Comparison of ENCODE assay signal across 8 mouse cellular contexts in genomic region chr3:52196047-52196935, GRCm38 (mm10).
DNase-seq lines count a peak whose midpoint lies in the region; ATAC-seq and TF ChIP-seq lines count a peak whose summit lies in the region.

No protein-coding gene starts in this region.

- no peak overlapping the region for H3K27ac ChIP-seq in MEL (ENCODE audit: control insufficient read depth, low read depth, low read length)
- peak overlapping the region; percentile 79 for H3K27ac ChIP-seq in forebrain, postnatal 0 days (ENCODE audit: low read depth, low read length)
- H3K27ac ChIP-seq in hindbrain, embryonic 10.5 days = peak overlapping the region; percentile 97

- peaks cover 0 to 1% of the 10 kb centered on the region in 2 experiments; a peak in 1 of 4 replicates for H3K27me3 ChIP-seq in MEL (ENCODE audit: control insufficient read depth in 1 of 2, insufficient read depth in 2 of 2, low read length in 2 of 2)
- no peaks in the 10 kb centered on the region for H3K27me3 ChIP-seq in forebrain, postnatal 0 days (ENCODE audit: insufficient read depth, low read length)
- peaks cover 18% of the 10 kb centered on the region for H3K27me3 ChIP-seq in hindbrain, embryonic 10.5 days (ENCODE audit: insufficient read depth, poor library complexity, severe bottlenecking)

- no peak for TF ChIP-seq POLR2A in MEL (IDR thresholded peaks at IDR 0.05; ENCODE audit: control insufficient read depth in 1 of 2, insufficient read depth in 1 of 2, low read depth in 1 of 2, low read length in 2 of 2, poor library complexity in 1 of 2)

- TF ChIP-seq EP300 in MEL (IDR thresholded peaks at IDR 0.05; ENCODE audit: low read depth in 1 of 2, low read length in 2 of 2) = no peak

- peak overlapping the region; percentile 88 for H3K4me2 ChIP-seq in forebrain, postnatal 0 days (ENCODE audit: low read depth)

- H3K9ac ChIP-seq in MEL (ENCODE audit: control insufficient read depth, low read depth, low read length, poor library complexity, severe bottlenecking) = peak overlapping the region; percentile 26; the same call in 1 of the 2 replicates
- peak overlapping the region; percentile 74 for H3K9ac ChIP-seq in forebrain, postnatal 0 days

- no peaks in the 10 kb centered on the region for H3K9me3 ChIP-seq in MEL (replicated peaks; ENCODE audit: insufficient read depth, low read length)
- H3K9me3 ChIP-seq in forebrain, postnatal 0 days (ENCODE audit: low read length) = no peaks in the 10 kb centered on the region
- H3K9me3 ChIP-seq in hindbrain, embryonic 10.5 days = no peaks in the 10 kb centered on the region

- H3K4me3 ChIP-seq in MEL (ENCODE audit: control insufficient read depth in 1 of 2, insufficient read depth in 1 of 2, low read depth in 2 of 2, low read length in 2 of 2) = peak overlapping the region; percentile 42 to 48; a peak in 3 of 4 replicates
- peak overlapping the region; percentile 43 for H3K4me3 ChIP-seq in forebrain, postnatal 0 days (ENCODE audit: low read depth, low read length)
- H3K4me3 ChIP-seq in hindbrain, embryonic 10.5 days = peak overlapping the region; percentile 57

- peak; percentile 69 for DNase-seq in MEL (ENCODE audit: low read depth, low spot score)
- peak; percentile 76 for DNase-seq in cerebellum, adult 11-12 months
- peak; percentile 95 for DNase-seq in forebrain, postnatal 0 days
- DNase-seq in hindbrain, embryonic 10.5 days (ENCODE audit: low spot score) = peak; percentile 91
- peak; percentile 64 to 85 for DNase-seq in layer of hippocampus, postnatal 25 days (ENCODE audit: extremely low spot score in 1 of 2, low spot score in 1 of 2)
- peak; percentile 86 for DNase-seq in lung, postnatal 14 days
- DNase-seq in ovary, postnatal 14 days (ENCODE audit: low spot score) = peak; percentile 77
- peak; percentile 77 for DNase-seq in thymus, postnatal 14 days

- peaks cover 6 to 25% of the 10 kb centered on the region in 2 experiments; a peak in 3 of 4 replicates for H3K4me1 ChIP-seq in MEL (ENCODE audit: control insufficient read depth in 1 of 2, insufficient read depth in 2 of 2, low read length in 2 of 2)
- peaks cover 21% of the 10 kb centered on the region for H3K4me1 ChIP-seq in forebrain, postnatal 0 days (ENCODE audit: insufficient read depth)
- H3K4me1 ChIP-seq in hindbrain, embryonic 10.5 days (replicated peaks) = peaks cover 30% of the 10 kb centered on the region

- peaks cover 0 to 17% of the 10 kb centered on the region in 2 experiments; a peak in 2 of 4 replicates for H3K36me3 ChIP-seq in MEL (ENCODE audit: control insufficient read depth in 1 of 2, insufficient read depth in 2 of 2, low read length in 2 of 2)
- no peaks in the 10 kb centered on the region for H3K36me3 ChIP-seq in forebrain, postnatal 0 days (ENCODE audit: insufficient read depth)
- H3K36me3 ChIP-seq in hindbrain, embryonic 10.5 days = no peaks in the 10 kb centered on the region

- peak; percentile 77 for TF ChIP-seq RAD21 in MEL (IDR thresholded peaks at IDR 0.05; ENCODE audit: low read depth, low read length)

- no peaks in the 10 kb centered on the region for H3K79me2 ChIP-seq in MEL (ENCODE audit: control insufficient read depth, insufficient read depth, low read length, poor library complexity)

- peak; percentile 62 to 96 (median 75) for TF ChIP-seq CTCF in MEL (IDR thresholded peaks at IDR 0.05 in 2 of 3, conservative IDR thresholded peaks at IDR 0.05 in 1 of 3; ENCODE audit: control insufficient read depth in 1 of 3, insufficient read depth in 1 of 3, low read depth in 2 of 3, low read length in 3 of 3, poor library complexity in 1 of 3, severe bottlenecking in 1 of 3)
- peak; percentile 91 for TF ChIP-seq CTCF in forebrain, postnatal 0 days (IDR thresholded peaks at IDR 0.05; ENCODE audit: low read depth)

- 2% methylated on average over 37 of the region's 39 CpGs for WGBS in forebrain, postnatal 0 days
- WGBS in hindbrain, embryonic 10.5 days = 2% methylated on average over 39 of the region's 39 CpGs

- ATAC-seq in forebrain, postnatal 0 days = peak; percentile 89

TF ChIP-seq in MEL, 35 proteins besides CTCF, POLR2A, EP300 and RAD21:
- TF ChIP-seq ZC3H11A (IDR thresholded peaks at IDR 0.05; ENCODE audit: low read depth, low read length) (peak; percentile 78), TBP (IDR thresholded peaks at IDR 0.05; ENCODE audit: low read depth, low read length) (no peak), SMC3 (IDR thresholded peaks at IDR 0.05; ENCODE audit: low read depth, low read length) (peak; percentile 73)
